Mouse (Mus musculus) cortical plate, adult 2 months (tissue): ENCODE results near the gene Zfp78. TPM values are rescaled to one million over a fixed set of nuclear protein-coding genes. Genes with fewer than 3 reads are reported as not detected.

Source experiments
- H3K27ac ChIP-seq: fragments of 200-500 bp; 2 replicates; pipeline ENCODE4 v1.5.1; 2012; ENCODE audit warnings: low read length, control low read depth, inconsistent platforms; ENCODE audit not compliant: insufficient read depth
- H3K4me1 ChIP-seq: fragments of 200-500 bp; 2 replicates; pipeline ENCODE4 v1.6.1; 2011; ENCODE audit warnings: low read length; ENCODE audit not compliant: control insufficient read depth, insufficient read depth
- H3K4me3 ChIP-seq: fragments of 200-500 bp; 2 replicates; pipeline ENCODE4 v1.5.1; 2011; ENCODE audit warnings: mild to moderate bottlenecking, low read length, control low read depth; ENCODE audit not compliant: insufficient read depth
- CTCF ChIP-seq: fragments of 200-500 bp; IDR thresholded peaks from 2 replicates; pipeline ENCODE4 v1.5.1; 2011; ENCODE audit warnings: mild to moderate bottlenecking, control low read depth, low read length; ENCODE audit not compliant: insufficient read depth; ENCODE audit errors: extremely low read depth
- POLR2A ChIP-seq: fragments of 200-500 bp; IDR thresholded peaks from 2 replicates; pipeline ENCODE4 v1.6.1; 2011; ENCODE audit warnings: mild to moderate bottlenecking, low read length, control low read depth; ENCODE audit not compliant: insufficient read depth; ENCODE audit errors: extremely low read depth
- polyA plus RNA-seq: library from polyadenylated mRNA; depleted of rRNA; stranded (reverse); fragments of >200 nt; gene quantifications from 2 replicates; pipeline ENCODE4 v1.2.3, GENCODE M21; 2012

Gene Zfp78
- polyA plus RNA-seq, 1 experiment = 2.6 TPM

GRCm38 (mm10) chr7:6383044-6383455, 20.0 kb downstream of the Zfp78 start, which contains the start of gene Zfp28:
Gene Zfp28 (plus strand): TSS chr7:6383295.
- Histone ChIP-seq H3K4me3 (peak within 1 kb of the TSS; percentile 85), H3K27ac (no peak within 1 kb of the TSS), H3K4me1 (peaks cover 5% of the 10 kb centered on the region; the same call in 1 of the 2 replicates)
- TF ChIP-seq CTCF (no peak), POLR2A (no peak)

DNA sequence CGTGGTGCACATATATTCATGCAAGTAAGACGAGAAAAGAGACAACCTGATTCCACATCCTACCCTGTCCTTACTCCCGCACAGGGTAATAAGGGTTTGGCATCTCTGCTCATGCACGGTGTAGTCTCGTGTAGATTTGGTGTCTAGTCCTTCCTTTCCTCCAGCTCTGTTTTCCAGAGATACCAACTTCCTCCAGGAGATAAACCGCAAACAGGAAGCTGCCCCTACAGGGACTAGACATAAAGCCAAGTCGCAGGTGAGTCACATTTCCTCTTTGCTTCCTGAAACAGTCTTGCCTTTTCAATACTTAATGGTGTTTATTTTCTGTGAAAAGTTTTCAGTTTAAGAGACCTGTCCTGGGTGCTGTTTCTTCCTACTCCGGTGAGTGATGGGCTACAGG, 20.9 kb downstream of the Zfp78 start:
- H3K4me1 ChIP-seq = peaks cover 5% of the 10 kb centered on the region; the same call in 1 of the 2 replicates
- H3K27ac ChIP-seq = no peak overlapping the region
- TF ChIP-seq POLR2A (no peak), CTCF (no peak)
- peak overlapping the region; percentile 85; the same call in 1 of the 2 replicates for H3K4me3 ChIP-seq

DNA sequence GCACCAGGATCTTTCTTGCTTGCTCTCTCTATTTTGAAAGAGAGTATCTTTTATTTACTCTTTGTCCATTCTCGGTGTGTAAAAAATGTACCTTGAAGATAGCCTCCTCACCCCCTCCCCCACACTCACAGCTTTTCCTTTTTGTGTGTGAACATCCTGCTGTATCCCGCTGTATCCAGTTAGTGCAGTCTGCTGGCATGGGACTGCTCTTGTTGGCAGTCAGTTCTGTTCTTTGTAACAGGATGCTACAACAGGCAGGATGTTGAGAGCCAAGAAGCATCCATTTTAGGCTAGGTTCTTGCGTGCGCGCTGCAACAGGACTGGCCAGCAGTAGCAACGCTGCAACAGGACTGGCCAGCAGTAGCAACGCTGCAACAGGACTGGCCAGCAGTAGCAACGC, 23.9 kb downstream of the Zfp78 start:
- Histone ChIP-seq H3K4me1 (peaks cover 5% of the 10 kb centered on the region; the same call in 1 of the 2 replicates), H3K27ac (no peak overlapping the region)
- no peak for TF ChIP-seq POLR2A
- no peak for TF ChIP-seq CTCF

DNA sequence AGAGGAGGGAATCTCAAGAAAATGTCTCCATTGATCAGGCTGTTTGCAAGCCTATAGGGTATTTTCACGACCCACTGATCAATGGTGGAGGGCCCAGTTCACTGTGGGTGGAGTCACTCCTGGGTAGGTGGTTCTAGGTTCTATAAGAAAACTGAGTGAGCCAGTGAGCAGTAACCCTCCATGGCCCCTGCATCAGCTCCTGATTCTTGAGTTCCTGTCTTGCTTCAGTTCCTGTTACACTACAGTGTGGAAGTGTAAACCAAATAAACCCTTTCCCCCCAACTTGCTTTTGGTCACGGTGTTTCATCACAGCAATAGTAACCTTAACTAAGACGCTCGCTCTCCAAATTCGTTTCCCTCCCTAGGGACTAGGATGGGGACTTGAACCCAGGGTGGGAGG, 25.9 kb downstream of the Zfp78 start:
- H3K27ac ChIP-seq = no peak overlapping the region
- H3K4me3 ChIP-seq = no peak overlapping the region
- TF ChIP-seq CTCF = no peak
- peaks cover under 1% of the 10 kb centered on the region; the same call in 1 of the 2 replicates for H3K4me1 ChIP-seq

More for the DNA sequence above, 23.9 kb downstream of the Zfp78 start:
- H3K4me3 ChIP-seq = no peak overlapping the region

DNA sequence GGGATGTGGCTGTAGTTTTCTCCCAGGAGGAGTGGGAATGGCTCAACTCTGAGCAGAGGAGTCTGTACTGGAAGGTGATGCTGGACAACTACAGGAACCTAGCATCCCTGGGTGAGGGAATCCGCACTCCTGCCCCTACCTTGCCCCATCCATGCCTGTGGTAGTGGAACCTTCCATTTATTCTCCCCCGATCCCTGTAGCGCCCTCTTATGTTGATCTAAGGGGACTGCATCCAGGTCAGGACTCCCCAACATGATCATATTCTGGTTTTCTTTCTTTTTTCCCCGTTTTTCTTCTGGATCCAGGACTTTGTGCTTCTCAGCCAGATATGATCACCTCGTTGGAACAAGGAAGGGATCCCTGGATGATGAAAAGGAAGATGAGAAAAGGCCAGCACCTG, 26.4 kb downstream of the Zfp78 start:
- TF ChIP-seq POLR2A (no peak), CTCF (no peak)
- H3K4me3 ChIP-seq = no peak overlapping the region
- H3K27ac ChIP-seq = no peak overlapping the region
- H3K4me1 ChIP-seq = no peaks in the 10 kb centered on the region

DNA sequence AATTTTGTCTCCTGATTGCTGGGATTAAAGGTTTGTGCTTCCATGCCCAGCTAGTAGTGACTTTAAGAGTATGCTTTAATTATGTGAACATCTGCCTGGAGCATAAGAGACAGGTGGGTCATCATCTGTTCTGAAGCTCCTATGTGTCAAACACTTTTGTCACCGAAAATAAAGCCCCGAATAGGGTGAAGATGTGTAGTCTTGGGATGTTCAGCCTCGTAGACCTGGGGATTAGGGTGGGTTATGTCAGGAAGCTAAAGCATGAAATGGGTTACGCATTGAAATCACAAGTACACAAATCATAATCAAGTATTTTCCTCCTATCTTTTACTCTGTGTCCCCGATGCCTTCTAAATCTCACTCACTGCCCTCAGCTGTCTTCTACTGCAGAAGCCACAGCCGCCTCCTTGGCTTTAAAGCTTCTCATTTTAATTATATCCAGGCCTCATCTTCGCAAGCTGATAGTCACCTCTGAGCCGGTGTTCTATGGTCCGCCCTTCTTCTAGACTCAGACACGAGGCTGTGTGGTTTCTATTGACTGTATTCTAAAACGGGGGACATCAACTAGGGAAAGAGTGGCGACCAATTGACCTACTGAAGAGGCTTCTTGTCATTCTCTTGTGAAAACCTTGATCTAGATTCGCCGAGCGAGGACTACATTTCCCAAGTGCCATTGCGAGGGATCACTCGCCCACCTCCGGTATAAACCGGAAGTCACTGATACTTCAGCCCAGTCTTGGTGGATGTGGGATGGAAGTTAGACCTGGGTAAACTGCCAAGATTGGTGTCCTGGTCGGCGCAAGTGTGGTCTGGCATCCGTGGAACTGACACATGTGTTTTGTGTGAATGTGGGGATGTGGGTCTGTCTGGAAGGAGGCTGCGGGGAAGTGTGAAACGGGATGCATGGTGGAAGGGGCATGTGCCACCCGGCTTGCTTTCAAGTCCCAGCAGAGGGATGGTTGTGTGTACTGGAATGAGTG, 35.2 kb downstream of the Zfp78 start, which contains the start of gene Smim17:
Gene Smim17 (plus strand): TSS at position 720 of the 980 bp plus-strand sequence.
- H3K4me1 ChIP-seq = no peaks in the 10 kb centered on the region; the same call in 1 of the 2 replicates
- TF ChIP-seq CTCF = no peak
- peak; percentile 65; the same call in 1 of the 2 replicates for TF ChIP-seq POLR2A
- H3K27ac ChIP-seq = no peak within 1 kb of the TSS
- peak within 1 kb of the TSS; percentile 97 for H3K4me3 ChIP-seq

DNA sequence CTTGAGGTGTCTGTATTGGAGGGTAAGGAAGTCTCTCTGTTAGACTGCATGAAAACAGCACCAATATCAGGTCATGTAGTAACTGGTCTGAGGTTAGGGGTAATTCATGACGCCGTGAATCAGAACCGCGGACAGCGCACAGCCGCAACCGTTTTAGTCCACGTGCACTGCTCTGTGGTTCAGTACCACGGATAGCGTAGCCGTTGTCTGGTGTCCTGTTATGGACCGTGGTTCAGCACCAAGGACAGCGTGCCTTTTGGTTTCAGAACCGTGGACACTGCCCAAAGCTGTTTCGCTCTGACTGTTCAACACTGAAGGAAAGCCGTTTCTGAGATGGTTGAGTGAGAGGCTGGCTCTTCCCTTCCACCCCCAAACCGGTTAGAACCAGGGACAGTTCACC, 47.0 kb downstream of the Zfp78 start, which contains the start of gene Gm20715:
Gene Gm20715 (plus strand): TSS at position 235 of the 400 bp plus-strand sequence.
- Histone ChIP-seq H3K27ac (no peak within 1 kb of the TSS), H3K4me3 (no peak within 1 kb of the TSS), H3K4me1 (no peaks in the 10 kb centered on the region)
- no peak for TF ChIP-seq POLR2A
- TF ChIP-seq CTCF = no peak

GRCm38 (mm10) chr7:6414626-6415441, 51.8 kb downstream of the Zfp78 start:
- peak overlapping the region; percentile 50 for H3K4me3 ChIP-seq
- no peak overlapping the region for H3K27ac ChIP-seq
- no peak for TF ChIP-seq CTCF
- TF ChIP-seq POLR2A = no peak
- H3K4me1 ChIP-seq = no peaks in the 10 kb centered on the region

DNA sequence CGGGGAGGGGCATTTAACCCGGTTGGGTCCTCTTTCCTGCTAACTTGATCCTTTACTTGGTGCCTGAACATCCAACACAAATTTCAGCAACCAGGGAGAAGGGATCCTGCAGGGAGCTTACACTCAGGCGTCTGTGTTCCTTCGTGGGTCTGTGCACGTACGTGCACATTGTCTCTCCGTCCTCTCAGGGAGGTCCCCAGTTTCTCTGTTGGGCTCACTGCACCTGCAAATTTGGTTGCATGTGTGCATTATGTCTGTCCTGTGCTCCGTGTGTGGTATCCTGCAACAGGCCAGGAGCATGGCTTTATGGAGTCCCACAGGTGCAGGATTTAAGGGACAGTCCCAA, 52.3 kb downstream of the Zfp78 start:
- H3K4me1 ChIP-seq = no peaks in the 10 kb centered on the region
- H3K27ac ChIP-seq = no peak overlapping the region
- H3K4me3 ChIP-seq = peak overlapping the region; percentile 50
- TF ChIP-seq CTCF (no peak), POLR2A (no peak)

GRCm38 (mm10) chr7:6419894-6420293, 56.8 kb downstream of the Zfp78 start:
- H3K27ac ChIP-seq = no peak overlapping the region
- no peak overlapping the region for H3K4me3 ChIP-seq
- no peaks in the 10 kb centered on the region for H3K4me1 ChIP-seq
- TF ChIP-seq CTCF = no peak
- TF ChIP-seq POLR2A = no peak
